Mouse (Mus musculus): ENCODE data around the gene Agrp. TPM values are rescaled to one million over a fixed set of nuclear protein-coding genes. Genes with fewer than 3 reads are reported as not detected.

The Agrp gene
- total RNA-seq, 2 experiments from 2014 or later, result not detected

- no peak for ATAC-seq (replicated peaks; ENCODE audit: low FRiP score, poor library complexity, severe bottlenecking)
Measured at GRCm38 (mm10) chr8:105563871-105564270, 73.3 kb downstream of the Agrp start.

- ATAC-seq (replicated peaks; ENCODE audit: low FRiP score, poor library complexity, severe bottlenecking), result no peak
Measured at GRCm38 (mm10) chr8:105562863-105563262, 74.3 kb downstream of the Agrp start.

- no peak for ATAC-seq (replicated peaks; ENCODE audit: low FRiP score, poor library complexity, severe bottlenecking)
Measured at GRCm38 (mm10) chr8:105555230-105555629, 82.0 kb downstream of the Agrp start.

GRCm38 (mm10) chr8:105554087-105554486, 83.1 kb downstream of the Agrp start:
- ATAC-seq (replicated peaks; ENCODE audit: low FRiP score, poor library complexity, severe bottlenecking), result peak; percentile 94

- no peak for ATAC-seq (replicated peaks; ENCODE audit: low FRiP score, poor library complexity, severe bottlenecking)
Measured at GRCm38 (mm10) chr8:105552824-105553223, 84.4 kb downstream of the Agrp start.

GRCm38 (mm10) chr8:105552032-105552431, 85.2 kb downstream of the Agrp start:
- ATAC-seq (replicated peaks; ENCODE audit: low FRiP score, poor library complexity, severe bottlenecking), result no peak

- no peak for ATAC-seq (replicated peaks; ENCODE audit: low FRiP score, poor library complexity, severe bottlenecking)
Measured at GRCm38 (mm10) chr8:105550083-105550482, 87.1 kb downstream of the Agrp start.

GRCm38 (mm10) chr8:105549506-105549905, 87.7 kb downstream of the Agrp start:
- ATAC-seq (replicated peaks; ENCODE audit: low FRiP score, poor library complexity, severe bottlenecking), result no peak

GRCm38 (mm10) chr8:105546384-105547350, 90.5 kb downstream of the Agrp start:
- no peak for ATAC-seq (replicated peaks; ENCODE audit: low FRiP score, poor library complexity, severe bottlenecking)

GRCm38 (mm10) chr8:105545249-105545648, 91.9 kb downstream of the Agrp start:
- ATAC-seq (replicated peaks; ENCODE audit: low FRiP score, poor library complexity, severe bottlenecking), result no peak

GRCm38 (mm10) chr8:105544544-105545205, 92.5 kb downstream of the Agrp start:
- ATAC-seq (replicated peaks; ENCODE audit: low FRiP score, poor library complexity, severe bottlenecking), result no peak

GRCm38 (mm10) chr8:105543703-105544102, 93.5 kb downstream of the Agrp start:
- ATAC-seq (replicated peaks; ENCODE audit: low FRiP score, poor library complexity, severe bottlenecking), result no peak

- no peak for ATAC-seq (replicated peaks; ENCODE audit: low FRiP score, poor library complexity, severe bottlenecking)
Measured at GRCm38 (mm10) chr8:105542808-105543207, 94.4 kb downstream of the Agrp start.

- ATAC-seq (replicated peaks; ENCODE audit: low FRiP score, poor library complexity, severe bottlenecking), result peak; percentile 81
Measured at GRCm38 (mm10) chr8:105542032-105542656, 95.0 kb downstream of the Agrp start.

- no peak for ATAC-seq (replicated peaks; ENCODE audit: low FRiP score, poor library complexity, severe bottlenecking)
Measured at GRCm38 (mm10) chr8:105538940-105539339, 98.3 kb downstream of the Agrp start.

GRCm38 (mm10) chr8:105537011-105537677, 100.0 kb downstream of the Agrp start:
- no peak for ATAC-seq (replicated peaks; ENCODE audit: low FRiP score, poor library complexity, severe bottlenecking)

- ATAC-seq (replicated peaks; ENCODE audit: low FRiP score, poor library complexity, severe bottlenecking), result no peak
Measured at GRCm38 (mm10) chr8:105536546-105536945, 100.6 kb downstream of the Agrp start.

- ATAC-seq (replicated peaks; ENCODE audit: low FRiP score, poor library complexity, severe bottlenecking), result peak; percentile 82
Measured at GRCm38 (mm10) chr8:105533892-105534329, 103.3 kb downstream of the Agrp start.

GRCm38 (mm10) chr8:105533439-105533838, 103.8 kb downstream of the Agrp start:
- peak; percentile 20; the same call in 1 of the 2 replicates for ATAC-seq (replicated peaks; ENCODE audit: low FRiP score, poor library complexity, severe bottlenecking)

GRCm38 (mm10) chr8:105531774-105532173, 105.4 kb downstream of the Agrp start:
- ATAC-seq (replicated peaks; ENCODE audit: low FRiP score, poor library complexity, severe bottlenecking), result peak; percentile 77
